Mouse (Mus musculus) monocyte, adult 2 months (primary cell): ENCODE results near the gene Ophn1.

ENCODE experiments used
- DNase-seq, 2 experiments: peaks; one replicate each; pipeline ENCODE4 v3.0.0; 2022; ENCODE audit warnings: low spot score in 2 of 2, low read depth in 1 of 2

Gene Ophn1

GRCm38 (mm10) chrX:98835989-98836388 is 54.8 kb downstream of the Ophn1 start:
- DNase-seq: no peak

DNA sequence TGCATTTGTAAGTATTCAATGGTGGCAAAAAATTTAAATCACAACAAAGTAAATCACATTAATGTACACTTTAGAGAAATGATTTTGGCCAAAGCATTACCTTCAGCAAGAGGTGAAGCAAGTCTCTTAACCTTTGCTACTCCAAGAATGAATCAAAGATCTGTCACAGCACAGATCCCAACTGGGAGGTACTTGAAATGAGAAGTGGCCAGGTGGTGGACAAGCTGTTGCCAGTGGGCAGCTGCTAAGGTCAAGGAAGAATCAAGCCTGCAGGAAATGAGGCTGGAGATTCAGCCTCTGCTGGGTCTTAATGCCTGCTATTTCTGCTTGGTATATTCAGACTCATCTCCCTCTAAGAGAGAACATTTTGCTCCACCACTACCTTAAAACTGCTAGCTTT is 87.0 kb downstream of the Ophn1 start:
- DNase-seq: no peak

- DNase-seq: no peak
Observed at GRCm38 (mm10) chrX:98774247-98774950, 116.4 kb downstream of the Ophn1 start.

- DNase-seq: no peak
Observed at GRCm38 (mm10) chrX:98755089-98755488, 135.7 kb downstream of the Ophn1 start.

- DNase-seq: no peak
Observed at GRCm38 (mm10) chrX:98751279-98751817, 139.5 kb downstream of the Ophn1 start.

DNA sequence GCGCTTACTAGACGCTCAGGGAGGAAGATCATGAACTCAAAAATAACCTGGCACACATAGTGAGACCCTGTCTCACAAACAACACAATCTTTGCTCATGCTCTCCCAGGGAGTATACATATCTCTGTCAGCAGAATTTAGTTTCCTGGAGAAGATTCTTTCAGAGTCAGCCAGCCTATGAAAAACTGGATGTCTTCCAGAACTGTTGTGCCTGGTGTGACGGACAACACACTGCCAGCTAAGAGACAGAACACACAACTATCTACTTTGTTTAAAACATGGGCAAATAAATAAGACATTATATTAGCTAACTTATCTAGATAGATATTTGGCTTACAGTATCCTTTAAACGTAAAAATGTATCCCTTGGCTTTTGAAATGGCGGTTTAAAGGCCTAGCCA is 154.1 kb downstream of the Ophn1 start:
- DNase-seq: no peak

DNA sequence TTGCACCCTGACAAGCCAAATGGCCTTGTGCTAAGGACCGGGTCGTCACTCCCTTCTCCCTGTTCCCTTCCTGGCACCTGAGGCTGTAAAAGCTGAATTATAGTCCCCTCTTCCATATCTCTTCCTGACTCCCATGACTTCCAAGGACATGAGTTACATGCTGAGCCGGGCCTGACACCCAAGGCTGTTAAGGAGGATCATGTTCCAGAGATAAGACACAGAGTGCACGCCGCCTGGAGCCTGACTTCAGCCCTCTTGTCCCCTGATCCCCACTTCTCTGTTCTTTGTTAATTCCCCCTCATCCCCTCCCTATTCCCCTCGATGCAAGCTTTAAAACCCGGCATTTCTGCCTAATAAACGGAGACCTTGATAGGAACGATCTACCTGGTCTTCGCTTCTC is 167.8 kb downstream of the Ophn1 start:
- no peak for DNase-seq

- no peak for DNase-seq
Observed at GRCm38 (mm10) chrX:98707766-98708165, 183.1 kb downstream of the Ophn1 start.

DNA sequence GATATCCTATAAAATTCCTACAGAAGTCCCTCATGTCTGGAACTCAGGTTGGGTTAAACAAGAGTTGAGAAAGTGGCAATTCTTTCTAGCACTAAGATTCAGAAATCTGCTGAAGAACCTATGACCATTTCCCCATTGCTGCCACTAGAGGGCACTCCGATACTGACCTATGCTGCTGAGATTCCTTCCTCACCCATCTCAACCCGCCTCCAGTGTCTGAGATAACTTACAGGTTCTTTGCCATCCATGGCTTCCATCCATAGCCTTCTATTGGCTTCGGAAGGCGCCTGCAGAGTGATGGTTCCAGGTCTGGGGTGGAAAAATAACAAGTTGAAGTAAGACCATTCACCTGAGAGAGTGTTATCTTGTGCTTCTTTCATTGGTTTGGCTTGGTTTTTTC is 189.2 kb downstream of the Ophn1 start:
- no peak for DNase-seq

DNA sequence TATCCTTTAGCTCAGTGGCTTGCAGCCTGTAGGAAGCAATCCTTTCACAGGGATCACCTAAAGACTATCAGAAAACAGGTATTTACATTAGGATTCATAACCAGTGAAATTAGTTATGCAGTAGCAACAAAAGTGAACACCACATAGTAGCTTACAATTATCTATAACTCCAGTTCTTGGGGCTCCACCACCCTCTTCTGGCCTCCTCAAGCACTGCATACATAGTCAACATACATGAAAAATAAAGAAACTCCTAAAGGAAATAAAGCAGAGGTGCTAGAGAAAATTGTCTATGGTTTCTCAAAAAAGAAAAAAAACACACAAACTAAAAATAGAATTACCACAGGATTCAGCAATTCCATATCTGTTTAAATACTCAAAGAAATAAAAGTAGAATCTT is 208.2 kb downstream of the Ophn1 start:
- DNase-seq: no peak

DNA sequence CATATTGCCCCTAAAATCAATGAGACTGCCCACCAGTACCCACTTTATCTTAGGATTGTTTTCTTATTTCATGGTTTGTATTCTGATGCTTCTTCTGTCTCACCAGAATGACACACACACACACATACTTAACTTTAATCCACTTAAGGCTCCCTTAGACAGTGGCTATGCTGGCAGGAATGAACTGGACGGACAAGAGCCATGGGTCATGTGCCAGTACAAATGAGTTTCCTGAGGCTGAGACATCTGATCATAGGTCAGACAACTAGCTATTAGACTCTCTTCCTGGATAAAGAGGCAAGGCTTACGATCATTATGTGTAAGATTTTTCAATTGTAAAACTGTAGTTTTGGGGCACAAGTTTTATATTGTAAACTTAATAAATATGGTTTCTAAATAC is 209.5 kb downstream of the Ophn1 start:
- DNase-seq: no peak

DNA sequence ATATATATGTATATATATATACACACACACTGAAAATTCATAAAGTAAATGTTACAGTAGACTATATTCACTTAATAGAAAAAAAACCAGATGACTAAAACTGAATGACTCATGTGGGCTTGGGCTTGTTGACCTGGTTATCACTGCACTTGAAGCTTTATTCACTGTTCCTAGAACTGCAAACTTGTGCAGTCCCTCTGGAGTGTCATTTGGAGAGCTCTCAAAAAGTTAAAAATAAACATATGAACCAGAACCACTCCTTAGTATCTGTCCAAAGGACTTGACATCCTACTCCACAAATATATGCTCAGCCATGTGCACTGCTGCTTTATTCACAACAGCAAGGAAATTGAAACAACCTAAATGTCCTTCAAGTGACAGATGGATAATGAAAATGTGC is 219.8 kb downstream of the Ophn1 start:
- DNase-seq: no peak

GRCm38 (mm10) chrX:98651431-98651830 is 239.4 kb downstream of the Ophn1 start:
- DNase-seq: no peak

DNA sequence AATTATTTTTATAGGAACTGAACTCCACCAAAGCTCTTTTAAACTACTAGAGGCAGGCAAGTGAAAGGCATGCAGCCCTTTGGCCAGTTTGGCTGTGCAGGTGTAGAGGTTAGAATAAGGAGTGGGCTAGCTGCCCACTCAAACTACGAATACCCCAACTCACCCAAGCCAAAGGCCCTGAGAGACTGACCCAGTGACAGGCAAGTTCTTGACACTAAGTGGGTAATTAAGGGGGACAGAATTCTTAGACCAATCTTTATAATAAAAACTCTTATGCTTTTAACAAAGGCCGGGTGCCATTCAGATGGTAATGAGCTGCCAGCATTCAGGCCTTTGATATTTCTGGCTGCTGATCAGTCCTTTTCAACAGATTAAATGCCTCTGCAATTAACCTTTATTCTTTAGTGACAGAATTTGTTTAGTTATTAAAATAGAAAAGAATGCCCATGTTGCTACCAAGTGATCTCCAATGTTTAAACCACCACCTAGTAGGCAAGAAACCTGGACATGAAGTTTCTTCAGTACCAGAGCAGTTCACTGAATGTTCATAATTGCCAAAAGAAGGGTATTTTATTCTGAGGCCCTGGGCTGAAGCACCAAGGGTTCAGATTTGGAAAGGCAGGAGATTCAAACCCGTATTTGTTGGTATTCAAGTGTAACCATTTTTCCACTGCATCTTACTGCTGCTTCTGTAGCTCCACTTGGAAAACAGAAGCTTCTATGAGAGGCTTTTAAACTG is 262.0 kb downstream of the Ophn1 start:
- DNase-seq: no peak

- no peak for DNase-seq
Observed at GRCm38 (mm10) chrX:98618865-98619264, 272.0 kb downstream of the Ophn1 start.

DNA sequence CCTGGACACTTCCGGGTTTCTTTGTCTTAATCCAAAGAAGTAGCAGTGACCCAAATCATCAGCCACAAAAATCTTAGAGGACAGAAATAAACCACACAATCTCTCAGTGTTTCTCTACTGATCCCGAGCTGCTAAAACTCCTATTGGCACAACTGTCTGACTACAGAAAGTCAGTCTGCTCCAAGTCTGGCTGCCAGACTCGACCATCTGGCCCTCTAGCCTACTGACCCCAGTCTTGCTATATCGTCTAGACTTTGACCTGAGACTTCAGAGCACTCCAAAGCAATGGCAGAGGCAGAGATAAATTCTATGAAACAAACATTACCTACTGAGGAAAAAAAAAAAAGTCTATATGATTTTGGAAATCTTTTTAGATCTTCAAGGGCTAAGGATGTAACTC is 273.4 kb downstream of the Ophn1 start:
- DNase-seq: no peak

DNA sequence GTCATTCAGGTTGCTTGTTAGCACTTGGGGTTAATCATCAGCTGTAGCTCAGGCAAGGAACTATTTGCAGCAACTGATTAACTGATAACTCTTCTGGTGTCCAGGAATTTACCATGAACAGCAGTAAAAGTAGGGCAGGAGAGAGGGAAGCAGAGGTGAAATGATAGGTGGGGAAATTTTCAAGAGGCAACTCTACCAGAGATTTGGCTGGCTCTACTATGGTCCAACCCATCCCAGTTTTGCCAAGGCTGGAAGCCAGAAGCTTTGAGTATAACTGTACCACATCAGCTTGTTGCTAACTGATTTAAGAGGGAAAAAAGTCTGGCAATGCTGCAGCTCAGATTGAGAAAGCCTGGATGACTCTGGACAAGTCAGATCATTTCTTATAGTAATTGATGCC is 316.6 kb downstream of the Ophn1 start:
- no peak for DNase-seq

DNA sequence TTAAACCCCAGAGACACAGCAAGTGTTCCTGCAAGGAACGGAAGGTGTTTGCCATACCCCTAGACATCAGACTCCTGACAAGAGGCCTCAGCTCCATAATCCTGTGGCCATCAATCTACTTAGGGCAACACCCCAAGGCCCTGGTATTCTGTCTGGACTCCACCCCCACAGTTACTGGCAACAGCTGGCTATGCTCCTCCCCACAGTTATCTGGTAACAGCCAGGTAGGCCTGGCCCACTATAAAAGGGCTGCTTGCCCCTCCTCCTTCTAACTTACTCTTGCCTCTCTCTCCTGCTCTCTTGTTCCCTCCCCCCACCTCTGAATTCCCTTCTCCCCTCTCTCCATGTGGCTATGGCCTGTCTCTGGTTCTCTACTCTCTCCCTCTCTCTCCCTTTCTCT is 344.4 kb downstream of the Ophn1 start:
- no peak for DNase-seq

DNA sequence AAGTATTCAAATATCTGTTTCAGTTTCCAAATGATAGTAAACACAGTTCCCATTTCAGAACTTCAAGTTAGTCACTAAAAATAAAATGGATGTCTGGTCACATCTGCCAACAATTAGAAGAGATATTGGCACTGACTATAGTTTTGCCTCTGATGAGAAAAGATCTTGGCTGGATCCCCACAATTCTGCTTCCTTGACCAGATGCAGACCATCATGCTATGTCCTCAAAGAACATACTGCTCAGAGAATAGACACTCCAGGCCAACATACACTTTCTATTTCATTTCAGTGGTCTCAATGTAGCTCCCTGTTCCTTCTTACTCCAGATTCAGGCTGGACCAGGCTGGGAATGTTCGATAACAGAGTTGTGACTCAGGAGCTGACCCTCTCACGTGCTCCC is 375.5 kb downstream of the Ophn1 start:
- DNase-seq: no peak

- no peak for DNase-seq
Observed at GRCm38 (mm10) chrX:98514359-98514904, 376.4 kb downstream of the Ophn1 start.
